In genomic region chr10:62197403-62197802, GRCm38 (mm10) we compare ENCODE assay signal across 12 mouse cellular contexts. TPM values are rescaled to one million over a fixed set of nuclear protein-coding genes. Genes with fewer than 3 reads are reported as not detected.
"Had no signal": no experiment of that assay in that cellular context is flagged by ENCODE, and none has a peak within 500 bp of the region (broad histone marks: within the 10 kb centered on the region; RNA-seq: fewer than 3 reads in every experiment).

No protein-coding gene starts in this region.

- H3K36me3 ChIP-seq: limb, embryonic 13.5 days; liver, embryonic 15.5 days; midbrain, embryonic 13.5 days had no signal

- ATAC-seq: midbrain, embryonic 13.5 days had no signal

- H3K4me2 ChIP-seq: limb, embryonic 13.5 days; liver, embryonic 11.5 days; liver, embryonic 15.5 days; lung, embryonic 14.5 days; midbrain, embryonic 13.5 days had no signal

- H3K27ac ChIP-seq: limb, embryonic 13.5 days; liver, embryonic 15.5 days; macrophage; midbrain, embryonic 13.5 days had no signal

- H3K9ac ChIP-seq: limb, embryonic 13.5 days; liver, embryonic 15.5 days; lung, embryonic 14.5 days; midbrain, embryonic 13.5 days had no signal

- H3K4me3 ChIP-seq: limb, embryonic 13.5 days; liver, embryonic 15.5 days; midbrain, embryonic 13.5 days had no signal

- DNase-seq: kidney, postnatal 25 days; left cerebral cortex, postnatal 4 days; lung, embryonic 14.5 days; lung, postnatal 14 days; right cerebral cortex, postnatal 25 days; thymus, postnatal 4 days had no signal

- H3K27me3 ChIP-seq: limb, embryonic 13.5 days; liver, embryonic 15.5 days; midbrain, embryonic 13.5 days had no signal

- H3K9me3 ChIP-seq: limb, embryonic 13.5 days; liver, embryonic 15.5 days; midbrain, embryonic 13.5 days had no signal

- H3K4me1 ChIP-seq: limb, embryonic 13.5 days had no signal

RNA-seq across cellular contexts. Expression of gene Tspan15, which starts 33.6 kb away (rescaled TPM):
- polyA plus RNA-seq: macrophage had no signal

RNA-seq across cellular contexts. Expression of gene Fam241b, which starts 53.7 kb away (rescaled TPM):
- polyA plus RNA-seq: macrophage had no signal

RNA-seq across cellular contexts. Expression of gene Tacr2, which starts 54.8 kb away (rescaled TPM):
- total RNA-seq: left cerebral cortex, postnatal 4 days; midbrain, postnatal 0 days had no signal
- polyA plus RNA-seq: limb, embryonic 13.5 days; liver, embryonic 11.5 days; liver, embryonic 15.5 days; macrophage; midbrain, embryonic 13.5 days had no signal
